Mouse (Mus musculus) cerebellum, postnatal 25 days (tissue): ENCODE results near the gene Kirrel3.

Experiments used
- DNase-seq, 2 experiments: peaks; one replicate each; pipeline ENCODE4 v3.0.0; 2021; ENCODE audit warnings: mixed read lengths in 2 of 2

The Kirrel3 gene

DNA sequence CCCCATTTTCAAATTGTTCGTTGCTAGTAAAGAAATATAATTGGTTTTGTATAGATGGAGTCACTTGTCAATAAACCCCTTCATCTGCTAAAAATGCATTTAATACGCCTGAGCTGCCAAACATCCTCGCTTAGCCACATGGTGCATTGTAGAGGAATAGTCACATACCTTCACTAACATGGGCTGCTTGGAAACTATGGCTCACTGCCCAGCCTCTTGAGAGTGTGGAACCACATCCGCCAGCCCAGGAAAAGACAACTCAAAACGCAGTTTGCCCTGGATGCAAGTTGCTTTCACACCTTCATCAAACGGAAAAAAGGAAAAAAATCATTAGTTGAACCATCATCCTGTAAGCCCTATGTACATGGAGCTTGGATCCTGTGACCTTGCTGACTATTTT lies 472.0 kb downstream of the Kirrel3 start:
- DNase-seq: peak; percentile 65 to 73

GRCm38 (mm10) chr9:34958183-34958830 lies 472.6 kb downstream of the Kirrel3 start:
- DNase-seq: peak; percentile 69 to 78

- no peak for DNase-seq
Measured at GRCm38 (mm10) chr9:34960736-34961135, 475.0 kb downstream of the Kirrel3 start.

- no peak for DNase-seq
Measured at GRCm38 (mm10) chr9:34961171-34961570, 475.5 kb downstream of the Kirrel3 start.

DNA sequence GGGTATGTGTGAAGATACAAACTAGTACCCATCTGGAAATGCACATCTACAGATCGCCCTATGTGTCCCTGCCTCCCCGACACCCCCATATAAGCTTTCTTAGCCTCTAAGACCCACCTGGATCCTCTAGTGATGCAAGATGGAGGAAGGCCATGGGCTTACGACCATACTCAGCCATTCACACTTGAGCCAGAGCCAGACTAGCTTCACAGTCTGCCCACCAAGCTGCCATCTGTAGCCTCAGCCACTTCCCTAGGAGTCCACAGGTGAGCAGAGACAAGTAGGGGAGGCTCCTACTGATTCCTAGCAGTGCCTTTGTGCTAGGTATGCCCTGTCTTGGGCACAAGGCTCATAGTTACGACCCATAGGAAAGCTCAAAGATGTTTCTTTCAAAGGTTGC lies 476.6 kb downstream of the Kirrel3 start:
- DNase-seq: peak; percentile 51 to 61

GRCm38 (mm10) chr9:34963593-34963992 lies 477.9 kb downstream of the Kirrel3 start:
- DNase-seq: peak; percentile 88

DNA sequence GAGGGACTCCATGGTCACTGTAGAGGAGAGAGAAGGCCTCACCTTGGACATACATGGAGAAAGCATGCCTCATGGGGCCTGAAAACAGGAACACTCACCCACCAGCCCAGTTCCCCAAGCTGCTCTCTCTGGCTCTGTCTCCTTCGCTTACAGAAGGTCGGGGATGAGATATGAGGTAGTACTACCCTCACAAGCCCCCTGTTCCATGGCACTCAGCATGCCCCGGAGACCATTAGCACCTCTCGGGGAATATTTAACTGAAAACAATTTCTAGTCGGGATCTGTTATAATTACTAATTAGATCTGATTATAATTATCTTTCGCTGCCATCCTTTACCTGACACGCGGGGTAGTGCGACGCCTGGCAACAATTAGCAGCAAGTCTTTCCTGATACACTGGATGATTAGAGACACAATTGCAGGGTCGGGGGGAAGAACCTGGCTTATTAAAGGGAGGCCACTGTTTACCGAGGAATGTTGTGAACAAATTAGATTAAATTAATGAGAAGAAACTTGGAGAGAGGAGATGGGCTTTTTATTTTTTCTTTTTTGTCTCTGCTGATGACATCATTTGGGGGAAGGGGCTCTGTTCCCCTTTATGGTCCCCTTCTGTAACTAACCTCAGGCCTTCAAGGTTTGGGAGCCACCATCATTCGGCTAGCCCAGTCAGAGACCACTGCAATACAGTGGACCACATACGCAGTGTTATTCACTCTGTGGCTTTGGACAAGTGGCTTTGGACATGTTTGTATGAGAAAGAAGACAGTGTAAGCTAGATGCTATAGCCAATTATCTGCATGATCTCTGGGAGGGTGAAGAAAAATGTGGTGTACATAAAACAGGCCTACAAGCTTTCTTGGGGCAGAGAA lies 478.7 kb downstream of the Kirrel3 start:
- DNase-seq: no peak

GRCm38 (mm10) chr9:34965041-34965415 lies 479.3 kb downstream of the Kirrel3 start:
- DNase-seq: no peak

GRCm38 (mm10) chr9:34967772-34968171 lies 482.1 kb downstream of the Kirrel3 start:
- DNase-seq: no peak

DNA sequence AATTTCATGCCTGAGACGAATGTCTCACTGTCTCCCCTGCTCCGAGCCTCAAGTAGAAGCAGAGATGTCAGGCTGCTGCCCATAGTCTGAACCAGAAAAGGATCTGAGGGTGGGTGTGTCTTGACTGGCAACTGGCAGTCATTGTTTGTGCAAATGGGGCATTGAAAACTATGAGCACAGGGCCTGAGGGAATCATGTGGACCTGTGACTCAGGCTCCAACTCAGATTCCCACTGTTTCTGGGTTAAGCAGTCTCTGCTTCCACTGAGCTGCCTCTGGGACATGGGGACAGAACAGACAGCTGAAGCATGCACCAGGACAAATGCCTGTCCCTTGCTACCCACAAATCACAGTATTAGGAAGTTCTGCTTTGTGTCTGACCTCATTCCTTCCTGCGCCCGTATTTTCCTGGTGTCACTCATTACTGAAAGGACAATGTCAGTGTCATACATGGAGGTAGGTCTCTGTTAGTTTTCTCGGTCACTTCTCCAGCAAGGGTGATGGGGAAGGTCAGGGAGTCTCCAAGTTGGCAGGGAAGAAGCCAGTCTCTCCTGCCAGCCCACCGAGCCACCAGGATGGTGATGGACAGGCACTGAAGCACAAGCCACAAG lies 484.3 kb downstream of the Kirrel3 start:
- DNase-seq: no peak

GRCm38 (mm10) chr9:34974326-34974725 lies 488.6 kb downstream of the Kirrel3 start:
- no peak for DNase-seq

DNA sequence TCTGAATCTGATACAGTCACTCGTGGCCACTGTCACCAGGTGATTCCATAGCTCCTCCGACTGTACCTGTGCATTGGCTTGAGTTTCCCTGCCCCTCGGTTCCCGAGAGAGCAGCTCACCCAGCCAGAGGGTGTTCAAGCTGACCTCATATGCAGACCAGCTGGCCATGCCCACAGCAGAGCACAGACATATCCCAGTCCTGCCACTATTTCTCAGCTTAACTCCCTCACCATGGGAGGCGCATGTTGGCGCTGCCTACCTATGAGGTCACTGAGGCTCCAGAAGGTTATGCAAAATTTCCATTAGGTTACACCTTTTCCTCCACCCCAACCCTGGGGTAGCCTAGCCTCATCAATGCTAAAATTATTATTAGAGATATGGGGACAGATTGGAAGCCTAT lies 489.6 kb downstream of the Kirrel3 start:
- peak; percentile 69 to 77 for DNase-seq

GRCm38 (mm10) chr9:34976596-34977462 lies 491.1 kb downstream of the Kirrel3 start:
- peak; percentile 54 to 58 for DNase-seq

DNA sequence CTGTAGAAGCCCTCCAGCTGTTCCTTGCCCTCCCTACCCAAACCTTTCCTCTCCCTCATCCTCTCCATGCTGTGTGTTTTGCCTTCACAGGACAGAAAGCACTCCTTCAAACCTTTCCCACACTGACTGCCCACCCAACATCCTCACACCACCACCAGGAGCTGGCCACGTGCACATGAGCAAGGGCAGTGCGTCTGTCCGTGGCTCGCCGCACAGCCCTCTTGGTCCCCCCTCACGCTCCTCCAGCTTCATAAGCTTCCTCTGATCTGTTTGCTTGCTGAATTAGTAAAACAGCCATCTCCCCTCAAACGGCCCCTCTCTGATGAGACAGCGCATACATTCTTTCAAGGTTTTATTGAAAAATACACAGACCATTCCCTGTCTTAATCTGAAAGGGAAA lies 492.0 kb downstream of the Kirrel3 start:
- no peak for DNase-seq

DNA sequence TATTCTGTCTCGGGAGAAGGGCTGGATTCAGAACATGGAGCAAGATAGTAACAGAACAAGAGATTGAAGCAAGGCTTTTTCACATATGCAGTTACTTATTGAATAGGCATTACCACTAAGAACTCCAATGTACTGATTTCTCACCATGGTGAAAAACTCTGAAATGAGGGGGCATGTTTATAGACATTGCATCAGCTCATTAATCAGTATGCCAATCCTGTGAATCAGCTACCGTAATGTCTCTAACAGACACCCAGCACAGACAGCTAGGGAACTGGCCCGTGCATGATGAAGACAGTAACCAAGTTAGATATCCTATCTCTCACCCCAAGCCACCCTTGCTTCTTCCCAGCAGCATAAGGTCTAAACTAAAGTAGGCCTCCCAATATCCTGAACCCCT lies 492.5 kb downstream of the Kirrel3 start:
- DNase-seq: no peak

DNA sequence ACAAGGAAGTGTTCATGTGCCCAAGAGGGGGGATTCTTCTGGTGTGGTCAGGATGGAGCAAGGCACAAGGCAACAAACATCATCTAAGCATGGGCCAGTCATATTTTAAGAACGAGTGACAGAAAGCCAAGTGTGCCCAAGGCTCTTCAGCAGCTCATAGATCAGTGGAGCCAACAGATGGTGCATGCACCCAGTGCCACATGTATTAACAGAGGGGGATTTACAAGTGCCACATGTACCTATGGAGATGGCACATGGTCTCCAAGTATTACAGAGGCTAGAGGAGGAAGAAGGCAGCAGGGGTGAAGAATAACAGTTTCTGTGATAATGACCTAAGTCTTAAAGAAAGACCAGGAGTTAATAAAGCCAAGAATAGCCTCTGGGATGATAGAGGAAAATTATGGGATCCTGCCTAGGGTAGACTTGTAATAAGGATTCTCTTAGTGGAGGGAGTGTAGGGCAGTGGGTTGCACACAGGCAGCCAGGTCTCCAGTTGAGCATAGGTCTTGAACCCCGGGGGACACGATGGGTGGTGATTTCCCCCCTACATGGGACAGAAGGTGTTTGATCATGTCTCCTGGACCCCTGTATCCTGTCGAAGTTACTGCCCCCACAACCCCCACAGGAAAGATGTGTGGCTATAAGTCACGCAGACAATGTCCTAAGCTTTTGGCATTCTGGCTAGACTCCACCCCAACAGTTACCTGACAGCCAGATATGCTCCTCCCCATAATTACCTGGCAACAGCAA lies 495.0 kb downstream of the Kirrel3 start:
- peak in 1 of 2 experiments; percentile 57 for DNase-seq

- DNase-seq: peak in 1 of 2 experiments; percentile 50
Measured at GRCm38 (mm10) chr9:34983513-34984462, 498.1 kb downstream of the Kirrel3 start.

- DNase-seq: peak in 1 of 2 experiments; percentile 66
Measured at GRCm38 (mm10) chr9:34986156-34986555, 500.5 kb downstream of the Kirrel3 start.

DNA sequence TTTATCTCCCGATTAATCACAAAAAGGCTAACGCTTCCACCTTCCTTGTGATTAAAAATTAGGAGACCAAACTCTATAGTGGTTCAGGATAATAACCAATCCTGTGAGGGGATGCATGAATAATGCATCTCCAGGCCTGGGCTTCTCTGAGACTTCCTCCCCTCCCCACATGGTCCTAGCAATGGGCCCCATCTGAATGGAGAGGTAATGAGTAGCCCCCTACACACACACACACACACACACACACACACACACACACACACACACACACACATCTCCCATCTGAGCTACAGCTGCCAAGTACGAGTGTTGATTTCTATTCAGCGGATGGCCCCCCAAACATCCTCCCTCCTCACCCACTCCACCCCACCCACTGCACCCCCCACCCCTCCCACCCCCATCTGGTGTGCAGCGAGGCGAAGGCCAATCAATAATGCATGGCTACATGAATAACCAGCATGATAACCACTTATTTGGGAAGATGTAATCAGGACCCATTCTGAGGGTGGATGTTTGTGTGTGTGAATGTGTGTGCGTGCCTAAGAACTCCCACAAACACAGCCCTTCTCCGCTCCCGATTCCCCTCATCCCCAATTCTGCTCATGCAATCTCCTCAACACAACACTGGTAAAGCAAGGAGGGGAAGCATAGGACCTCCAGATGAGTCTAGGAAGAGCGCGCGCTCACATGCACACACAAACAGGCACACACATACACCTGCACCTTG lies 501.9 kb downstream of the Kirrel3 start:
- DNase-seq: no peak

DNA sequence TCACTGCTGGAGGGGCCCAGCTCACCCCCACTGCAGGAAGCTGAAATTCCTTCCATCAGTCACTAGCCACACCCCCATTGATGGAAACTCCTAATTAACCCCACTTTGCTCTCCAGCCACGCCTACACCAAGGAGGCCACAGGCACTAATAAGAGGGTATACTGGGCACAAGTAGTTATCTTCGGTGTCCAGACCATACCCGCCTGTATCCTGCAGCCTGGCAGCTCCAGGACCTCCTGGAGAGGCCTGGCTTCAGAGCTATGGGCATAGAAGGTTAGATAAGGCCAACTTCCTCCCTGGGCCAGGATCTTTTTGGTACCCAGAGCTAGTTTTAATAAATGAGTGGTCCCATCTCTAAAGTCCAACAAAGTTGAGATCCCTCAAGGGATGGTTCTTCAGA lies 503.0 kb downstream of the Kirrel3 start:
- peak in 1 of 2 experiments; percentile 65 for DNase-seq
